Mouse (Mus musculus) cerebellum, adult 8-10 months (tissue): Measurements from ENCODE around the gene Tex9.
"Not testable (repeated sequence)": the region's sequence is repeated elsewhere in the genome, so short reads cannot be mapped to it uniquely, and the experiment has no call there.

Experiments
- DNase-seq: peaks from one replicate; pipeline ENCODE4 v3.0.0; 2022

Gene Tex9

GRCm38 (mm10) chr9:72477306-72477705 lies 14.7 kb downstream of the Tex9 start:
- DNase-seq = no peak

- DNase-seq = no peak
These were observed 16.5 kb downstream of the Tex9 start for GRCm38 (mm10) chr9:72475511-72475910.

- DNase-seq = no peak
These were observed 22.2 kb downstream of the Tex9 start for GRCm38 (mm10) chr9:72469851-72470250.

- DNase-seq = no peak
These were observed 23.4 kb downstream of the Tex9 start for GRCm38 (mm10) chr9:72468616-72469015.

- peak; percentile 2 for DNase-seq
These were observed 24.2 kb downstream of the Tex9 start for GRCm38 (mm10) chr9:72467551-72468407.

GRCm38 (mm10) chr9:72465754-72466181 lies 26.2 kb downstream of the Tex9 start:
- no peak for DNase-seq

- DNase-seq = no peak
These were observed 27.2 kb downstream of the Tex9 start for GRCm38 (mm10) chr9:72464806-72465205.

GRCm38 (mm10) chr9:72462427-72462826 lies 29.6 kb downstream of the Tex9 start:
- no peak for DNase-seq

- DNase-seq = no peak
These were observed 31.2 kb downstream of the Tex9 start for GRCm38 (mm10) chr9:72460767-72461166.

- DNase-seq = no peak
These were observed 32.3 kb downstream of the Tex9 start for GRCm38 (mm10) chr9:72459703-72460102.

- DNase-seq = peak; percentile 51
These were observed 33.8 kb downstream of the Tex9 start for GRCm38 (mm10) chr9:72458233-72458632.

GRCm38 (mm10) chr9:72456374-72456773 lies 35.6 kb downstream of the Tex9 start:
- DNase-seq = no peak

GRCm38 (mm10) chr9:72454281-72454680 lies 37.7 kb downstream of the Tex9 start:
- not testable (repeated sequence) for DNase-seq

- DNase-seq = no peak
These were observed 40.9 kb downstream of the Tex9 start for GRCm38 (mm10) chr9:72451111-72451510.

GRCm38 (mm10) chr9:72450363-72450762 lies 41.6 kb downstream of the Tex9 start:
- no peak for DNase-seq

- no peak for DNase-seq
These were observed 42.2 kb downstream of the Tex9 start for GRCm38 (mm10) chr9:72449841-72450240.

- no peak for DNase-seq
These were observed 42.6 kb downstream of the Tex9 start for GRCm38 (mm10) chr9:72449367-72449766.

GRCm38 (mm10) chr9:72448026-72448425 lies 44.0 kb downstream of the Tex9 start:
- no peak for DNase-seq

- no peak for DNase-seq
These were observed 49.9 kb downstream of the Tex9 start for GRCm38 (mm10) chr9:72441927-72442715.

GRCm38 (mm10) chr9:72440948-72441926 lies 50.8 kb downstream of the Tex9 start:
- no peak for DNase-seq

GRCm38 (mm10) chr9:72440358-72440757 lies 51.7 kb downstream of the Tex9 start:
- no peak for DNase-seq

- DNase-seq = no peak
These were observed 53.3 kb downstream of the Tex9 start for GRCm38 (mm10) chr9:72438749-72439148.
